ENCODE assay signal across 13 mouse cellular contexts in the genomic region with DNA sequence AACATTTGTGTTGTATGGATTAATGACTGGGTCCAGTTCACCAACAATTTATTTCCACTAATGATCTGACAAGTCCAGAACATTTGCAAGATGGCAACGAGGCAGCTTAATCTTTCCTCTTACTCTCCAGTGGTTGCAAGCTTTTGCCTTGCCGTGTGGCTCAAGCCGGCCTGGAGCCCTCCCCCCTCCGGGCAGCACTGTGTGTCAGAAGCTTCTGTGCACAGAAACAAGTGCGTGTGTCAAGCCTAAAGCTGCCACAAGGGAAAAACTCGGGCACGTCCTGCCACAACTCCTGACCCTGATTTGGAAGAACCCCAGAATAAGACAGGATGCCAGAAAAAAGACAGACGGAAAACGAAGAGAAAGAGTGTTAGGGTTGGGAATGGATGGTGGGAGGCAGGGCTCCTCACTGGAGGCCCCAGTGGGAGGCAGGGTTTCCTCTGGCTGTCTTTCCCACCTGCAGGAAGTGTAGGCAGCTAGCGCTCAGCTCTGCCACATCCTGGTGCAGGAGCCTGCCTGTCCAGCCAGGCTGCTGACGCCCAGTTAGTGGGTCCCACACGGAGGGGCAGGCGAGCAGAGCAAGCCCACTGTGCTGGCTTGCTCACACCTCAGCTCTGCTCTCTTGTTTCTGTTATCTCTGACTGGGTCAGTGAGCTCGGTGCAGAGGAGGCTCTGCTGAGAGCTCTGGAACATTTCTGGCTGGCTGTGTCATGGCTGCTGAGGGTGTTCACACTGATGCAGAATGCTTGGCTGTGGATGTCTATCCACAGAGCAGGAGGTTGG.
DNase-seq lines count a peak whose midpoint lies in the region; ATAC-seq and TF ChIP-seq lines count a peak whose summit lies in the region.
"Had no signal": no experiment of that assay in that cellular context is flagged by ENCODE, and none has a peak within 500 bp of the region (broad histone marks: within the 10 kb centered on the region; RNA-seq: fewer than 3 reads in every experiment).

No protein-coding gene starts in this region.

- H3K27ac ChIP-seq in heart, embryonic 10.5 days = peak overlapping the region; percentile 59
- H3K27ac ChIP-seq in hindbrain, postnatal 0 days = peak overlapping the region; percentile 17
- H3K27ac ChIP-seq in hindbrain, embryonic 10.5 days = no peak overlapping the region
- H3K27ac ChIP-seq: limb, embryonic 12.5 days had no signal

- no peaks in the 10 kb centered on the region for H3K9me3 ChIP-seq in heart, embryonic 10.5 days
- H3K9me3 ChIP-seq in hindbrain, postnatal 0 days (ENCODE audit: low read length) = no peaks in the 10 kb centered on the region
- H3K9me3 ChIP-seq in hindbrain, embryonic 10.5 days = no peaks in the 10 kb centered on the region
- H3K9me3 ChIP-seq: limb, embryonic 12.5 days had no signal

- H3K9ac ChIP-seq in hindbrain, postnatal 0 days (replicated peaks; ENCODE audit: low read length) = 0 out of 2 replicates have a peak overlapping the region, but pooled peaks have one; percentile 3
- H3K9ac ChIP-seq: limb, embryonic 12.5 days had no signal

- no peak overlapping the region for H3K4me2 ChIP-seq in hindbrain, postnatal 0 days (ENCODE audit: low read depth, low read length)
- H3K4me2 ChIP-seq: limb, embryonic 12.5 days had no signal

- ATAC-seq in hindbrain, postnatal 0 days = peak; percentile 10; the same call in 1 of the 2 replicates

- peaks cover 73% of the 10 kb centered on the region for H3K36me3 ChIP-seq in heart, embryonic 10.5 days
- H3K36me3 ChIP-seq in hindbrain, postnatal 0 days (ENCODE audit: insufficient read depth, low read length) = peaks cover 40% of the 10 kb centered on the region; the same call in 1 of the 2 replicates
- peaks cover 98% of the 10 kb centered on the region for H3K36me3 ChIP-seq in hindbrain, embryonic 10.5 days

- peak; percentile 73 for DNase-seq in heart, embryonic 10.5 days (ENCODE audit: low spot score)
- DNase-seq in heart, adult 8-10 months (ENCODE audit: low spot score) = no peak
- DNase-seq in hindbrain, postnatal 0 days (ENCODE audit: low spot score) = peak; percentile 24
- DNase-seq in hindbrain, embryonic 10.5 days (ENCODE audit: low spot score) = no peak
- DNase-seq in right cerebral cortex, adult 18-20 months = peak; percentile 22
- DNase-seq in right cerebral cortex, adult 2 months (ENCODE audit: low spot score in 2 of 2) = no peak
- DNase-seq in telencephalon, adult 2 months (ENCODE audit: low read depth, low spot score) = peak; percentile 4
- DNase-seq in natural killer cell, adult 2 months (ENCODE audit: low spot score in 2 of 2) = no peak
- DNase-seq: cerebellum, adult 18-20 months; kidney, adult 11 months; right cerebral cortex, postnatal 25 days; thymus, postnatal 14 days had no signal

- no peak; the same call in none of the 2 replicates for TF ChIP-seq CTCF in hindbrain, postnatal 0 days (IDR thresholded peaks at IDR 0.05; ENCODE audit: low read depth)

- no peak overlapping the region for H3K4me3 ChIP-seq in heart, embryonic 10.5 days
- no peak overlapping the region for H3K4me3 ChIP-seq in hindbrain, postnatal 0 days (ENCODE audit: low read length)
- no peak overlapping the region for H3K4me3 ChIP-seq in hindbrain, embryonic 10.5 days
- H3K4me3 ChIP-seq: limb, embryonic 12.5 days had no signal

- 57% methylated on average over 14 of the region's 14 CpGs for WGBS in heart, embryonic 10.5 days
- WGBS in hindbrain, postnatal 0 days = 57% methylated on average over 14 of the region's 14 CpGs
- 86% methylated on average over 14 of the region's 14 CpGs for WGBS in hindbrain, embryonic 10.5 days

- peaks cover 22% of the 10 kb centered on the region for H3K4me1 ChIP-seq in heart, embryonic 10.5 days
- H3K4me1 ChIP-seq in hindbrain, postnatal 0 days (ENCODE audit: insufficient read depth, low read length) = no peaks in the 10 kb centered on the region
- H3K4me1 ChIP-seq in hindbrain, embryonic 10.5 days (replicated peaks) = no peaks in the 10 kb centered on the region
- H3K4me1 ChIP-seq: limb, embryonic 12.5 days had no signal

- H3K27me3 ChIP-seq in heart, embryonic 10.5 days (ENCODE audit: insufficient read depth, poor library complexity, severe bottlenecking) = no peaks in the 10 kb centered on the region
- H3K27me3 ChIP-seq in hindbrain, postnatal 0 days (ENCODE audit: insufficient read depth, low read length) = no peaks in the 10 kb centered on the region
- H3K27me3 ChIP-seq in hindbrain, embryonic 10.5 days (ENCODE audit: insufficient read depth, poor library complexity, severe bottlenecking) = no peaks in the 10 kb centered on the region
- H3K27me3 ChIP-seq: limb, embryonic 12.5 days had no signal

Comparison
In these comparisons a context has a peak if more than half of its experiments do, and no peak if none do; other contexts are left out.
1. DNase-seq: peak in heart, embryonic 10.5 days (single experiment), hindbrain, postnatal 0 days (single experiment), right cerebral cortex, adult 18-20 months (single experiment) and telencephalon, adult 2 months (single experiment); none in heart, adult 8-10 months (single experiment), hindbrain, embryonic 10.5 days (single experiment), right cerebral cortex, adult 2 months (0 of 2) and natural killer cell, adult 2 months (0 of 2).